Mouse (Mus musculus): ENCODE measurements around the gene Ccdc154. TPM values are rescaled to one million over a fixed set of nuclear protein-coding genes. Genes with fewer than 3 reads are reported as not detected.

The Ccdc154 gene
- polyA plus RNA-seq, 1 experiment from 2014 or later = 0.73 TPM

GRCm38 (mm10) chr17:25169706-25170105 lies 7.4 kb downstream of the Ccdc154 start:
- no peak for ATAC-seq (ENCODE audit: low read depth)
- Histone ChIP-seq H3K9me3 (ENCODE audit: control insufficient read depth, low read length) (no peaks in the 10 kb centered on the region), H3K4me1 (replicated peaks; ENCODE audit: control insufficient read depth, insufficient read depth, low read length) (peaks cover 2% of the 10 kb centered on the region; the same call in 1 of the 2 replicates), H3K9ac (ENCODE audit: low read length) (no peak overlapping the region), H3K4me3 (ENCODE audit: low read length) (no peak overlapping the region), H3K36me3 (ENCODE audit: control insufficient read depth, insufficient read depth, low read length) (no peaks in the 10 kb centered on the region), H3K4me2 (ENCODE audit: low read depth, low read length) (no peak overlapping the region), H3K27me3 (ENCODE audit: control insufficient read depth, insufficient read depth, low read depth, low read length) (no peaks in the 10 kb centered on the region), H3K27ac (ENCODE audit: low read length) (no peak overlapping the region)
- WGBS = 91% methylated on average over 2 of the region's 2 CpGs

- H3K4me3 ChIP-seq (ENCODE audit: low read length) = no peak overlapping the region
- H3K27me3 ChIP-seq (ENCODE audit: control insufficient read depth, insufficient read depth, low read depth, low read length) = no peaks in the 10 kb centered on the region
- H3K4me2 ChIP-seq (ENCODE audit: low read depth, low read length) = peak overlapping the region; percentile 6; the same call in 1 of the 2 replicates
- no peaks in the 10 kb centered on the region for H3K9me3 ChIP-seq (ENCODE audit: control insufficient read depth, low read length)
- no peaks in the 10 kb centered on the region for H3K36me3 ChIP-seq (ENCODE audit: control insufficient read depth, insufficient read depth, low read length)
- peaks cover 14% of the 10 kb centered on the region; the same call in 1 of the 2 replicates for H3K4me1 ChIP-seq (replicated peaks; ENCODE audit: control insufficient read depth, insufficient read depth, low read length)
- WGBS = 76% methylated on average over 3 of the region's 3 CpGs
- no peak overlapping the region; the same call in 1 of the 2 replicates for H3K9ac ChIP-seq (ENCODE audit: low read length)
- peak overlapping the region; percentile 47 for H3K27ac ChIP-seq (ENCODE audit: low read length)
- no peak for ATAC-seq (ENCODE audit: low read depth)
Observed at GRCm38 (mm10) chr17:25172558-25172957, 10.3 kb downstream of the Ccdc154 start.

- Histone ChIP-seq H3K27me3 (ENCODE audit: control insufficient read depth, insufficient read depth, low read depth, low read length) (no peaks in the 10 kb centered on the region), H3K4me1 (replicated peaks; ENCODE audit: control insufficient read depth, insufficient read depth, low read length) (peaks cover 14% of the 10 kb centered on the region; the same call in 1 of the 2 replicates), H3K27ac (ENCODE audit: low read length) (peak within 1 kb of the TSS; percentile 89), H3K9ac (ENCODE audit: low read length) (peak within 1 kb of the TSS; percentile 43; the same call in 1 of the 2 replicates), H3K4me2 (ENCODE audit: low read depth, low read length) (peak within 1 kb of the TSS; percentile 34), H3K9me3 (ENCODE audit: control insufficient read depth, low read length) (no peaks in the 10 kb centered on the region), H3K4me3 (ENCODE audit: low read length) (no peak within 1 kb of the TSS), H3K36me3 (ENCODE audit: control insufficient read depth, insufficient read depth, low read length) (no peaks in the 10 kb centered on the region)
- ATAC-seq (ENCODE audit: low read depth) = peak; percentile 94
- 45% methylated on average over 9 of the region's 9 CpGs for WGBS
Observed at GRCm38 (mm10) chr17:25175411-25175810, 13.2 kb downstream of the Ccdc154 start, which contains the start of gene Gm38655. Gene Gm38655 (minus strand): TSS chr17:25175471.

GRCm38 (mm10) chr17:25183232-25183631 lies 21.0 kb downstream of the Ccdc154 start:
- H3K4me2 ChIP-seq (ENCODE audit: low read depth, low read length) = peak overlapping the region; percentile 93; the same call in 1 of the 2 replicates
- H3K9me3 ChIP-seq (ENCODE audit: control insufficient read depth, low read length) = no peaks in the 10 kb centered on the region
- H3K4me3 ChIP-seq (ENCODE audit: low read length) = 0 out of 2 replicates have a peak overlapping the region, but pooled peaks have one; percentile 84
- H3K9ac ChIP-seq (ENCODE audit: low read length) = no peak overlapping the region
- peaks cover 16% of the 10 kb centered on the region for H3K4me1 ChIP-seq (replicated peaks; ENCODE audit: control insufficient read depth, insufficient read depth, low read length)
- no peak for ATAC-seq (ENCODE audit: low read depth)
- no peaks in the 10 kb centered on the region for H3K36me3 ChIP-seq (ENCODE audit: control insufficient read depth, insufficient read depth, low read length)
- H3K27ac ChIP-seq (ENCODE audit: low read length) = no peak overlapping the region
- no peaks in the 10 kb centered on the region for H3K27me3 ChIP-seq (ENCODE audit: control insufficient read depth, insufficient read depth, low read depth, low read length)

- Histone ChIP-seq H3K9me3 (ENCODE audit: control insufficient read depth, low read length) (no peaks in the 10 kb centered on the region), H3K9ac (ENCODE audit: low read length) (peak within 1 kb of the TSS; percentile 91), H3K4me2 (ENCODE audit: low read depth, low read length) (peak within 1 kb of the TSS; percentile 97), H3K4me3 (ENCODE audit: low read length) (peak within 1 kb of the TSS; percentile 84), H3K36me3 (ENCODE audit: control insufficient read depth, insufficient read depth, low read length) (no peaks in the 10 kb centered on the region), H3K4me1 (replicated peaks; ENCODE audit: control insufficient read depth, insufficient read depth, low read length) (peaks cover 19% of the 10 kb centered on the region), H3K27ac (ENCODE audit: low read length) (peak within 1 kb of the TSS; percentile 87), H3K27me3 (ENCODE audit: control insufficient read depth, insufficient read depth, low read depth, low read length) (no peaks in the 10 kb centered on the region)
- peak; percentile 87 for ATAC-seq (ENCODE audit: low read depth)
- WGBS = under 1% methylated on average over 48 of the region's 50 CpGs
Observed at GRCm38 (mm10) chr17:25184129-25184691, 21.9 kb downstream of the Ccdc154 start, which contains the start of gene BC003965. Gene BC003965 (plus strand): TSS chr17:25184554.

GRCm38 (mm10) chr17:25184961-25185360 lies 22.7 kb downstream of the Ccdc154 start:
- Histone ChIP-seq H3K4me1 (replicated peaks; ENCODE audit: control insufficient read depth, insufficient read depth, low read length) (peaks cover 26% of the 10 kb centered on the region), H3K36me3 (ENCODE audit: control insufficient read depth, insufficient read depth, low read length) (no peaks in the 10 kb centered on the region), H3K27me3 (ENCODE audit: control insufficient read depth, insufficient read depth, low read depth, low read length) (no peaks in the 10 kb centered on the region), H3K27ac (ENCODE audit: low read length) (peak overlapping the region; percentile 15; the same call in 1 of the 2 replicates), H3K4me2 (ENCODE audit: low read depth, low read length) (peak overlapping the region; percentile 97), H3K9ac (ENCODE audit: low read length) (peak overlapping the region; percentile 74), H3K4me3 (ENCODE audit: low read length) (peak overlapping the region; percentile 84), H3K9me3 (ENCODE audit: control insufficient read depth, low read length) (no peaks in the 10 kb centered on the region)
- ATAC-seq (ENCODE audit: low read depth) = peak; percentile 7; the same call in 1 of the 2 replicates
- WGBS = 4% methylated on average over 17 of the region's 17 CpGs

- peak overlapping the region; percentile 96 for H3K4me3 ChIP-seq (ENCODE audit: low read length)
- no peaks in the 10 kb centered on the region for H3K9me3 ChIP-seq (ENCODE audit: control insufficient read depth, low read length)
- peaks cover 27% of the 10 kb centered on the region for H3K4me1 ChIP-seq (replicated peaks; ENCODE audit: control insufficient read depth, insufficient read depth, low read length)
- peaks cover 5% of the 10 kb centered on the region; the same call in 1 of the 2 replicates for H3K36me3 ChIP-seq (ENCODE audit: control insufficient read depth, insufficient read depth, low read length)
- H3K27ac ChIP-seq (ENCODE audit: low read length) = peak overlapping the region; percentile 86
- WGBS = 5% methylated on average over 11 of the region's 11 CpGs
- ATAC-seq (ENCODE audit: low read depth) = no peak
- peak overlapping the region; percentile 85 for H3K4me2 ChIP-seq (ENCODE audit: low read depth, low read length)
- H3K27me3 ChIP-seq (ENCODE audit: control insufficient read depth, insufficient read depth, low read depth, low read length) = no peaks in the 10 kb centered on the region
- peak overlapping the region; percentile 96 for H3K9ac ChIP-seq (ENCODE audit: low read length)
Observed at GRCm38 (mm10) chr17:25187784-25188149, 25.5 kb downstream of the Ccdc154 start.

GRCm38 (mm10) chr17:25188150-25189031 lies 26.1 kb downstream of the Ccdc154 start, which contains the start of gene Unkl:
Gene Unkl (plus strand): TSS chr17:25188397.
- Histone ChIP-seq H3K4me1 (replicated peaks; ENCODE audit: control insufficient read depth, insufficient read depth, low read length) (peaks cover 25% of the 10 kb centered on the region), H3K27ac (ENCODE audit: low read length) (peak within 1 kb of the TSS; percentile 86), H3K9me3 (ENCODE audit: control insufficient read depth, low read length) (no peaks in the 10 kb centered on the region), H3K9ac (ENCODE audit: low read length) (peak within 1 kb of the TSS; percentile 96), H3K27me3 (ENCODE audit: control insufficient read depth, insufficient read depth, low read depth, low read length) (no peaks in the 10 kb centered on the region), H3K36me3 (ENCODE audit: control insufficient read depth, insufficient read depth, low read length) (peaks cover 5% of the 10 kb centered on the region; the same call in 1 of the 2 replicates), H3K4me3 (ENCODE audit: low read length) (peak within 1 kb of the TSS; percentile 96), H3K4me2 (ENCODE audit: low read depth, low read length) (peak within 1 kb of the TSS; percentile 85)
- under 1% methylated on average over 71 of the region's 104 CpGs for WGBS
- peak; percentile 51 for ATAC-seq (ENCODE audit: low read depth)

- Histone ChIP-seq H3K4me3 (ENCODE audit: low read length) (peak overlapping the region; percentile 96), H3K4me1 (replicated peaks; ENCODE audit: control insufficient read depth, insufficient read depth, low read length) (peaks cover 20% of the 10 kb centered on the region), H3K27me3 (ENCODE audit: control insufficient read depth, insufficient read depth, low read depth, low read length) (no peaks in the 10 kb centered on the region), H3K27ac (ENCODE audit: low read length) (no peak overlapping the region), H3K4me2 (ENCODE audit: low read depth, low read length) (peak overlapping the region; percentile 85), H3K9ac (ENCODE audit: low read length) (peak overlapping the region; percentile 96), H3K36me3 (ENCODE audit: control insufficient read depth, insufficient read depth, low read length) (peaks cover 5% of the 10 kb centered on the region; the same call in 1 of the 2 replicates), H3K9me3 (ENCODE audit: control insufficient read depth, low read length) (no peaks in the 10 kb centered on the region)
- no peak for ATAC-seq (ENCODE audit: low read depth)
- WGBS = under 1% methylated on average over 15 of the region's 16 CpGs
Observed at GRCm38 (mm10) chr17:25189091-25189490, 26.8 kb downstream of the Ccdc154 start.
